ENCODE assay signal across 8 mouse cellular contexts in genomic region chr11:116851576-116852290, GRCm38 (mm10). TPM values are rescaled to one million over a fixed set of nuclear protein-coding genes. Genes with fewer than 3 reads are reported as not detected.
DNase-seq lines count a peak whose midpoint lies in the region; ATAC-seq and TF ChIP-seq lines count a peak whose summit lies in the region.

No protein-coding gene starts in this region.

- H3K4me2 ChIP-seq in lung, postnatal 0 days (replicated peaks; ENCODE audit: low read depth, low read length) = peak overlapping the region; percentile 65
- peak overlapping the region; percentile 70 for H3K4me2 ChIP-seq in hindbrain, embryonic 15.5 days

- no peaks in the 10 kb centered on the region for H3K9me3 ChIP-seq in lung, postnatal 0 days (ENCODE audit: low read length)
- H3K9me3 ChIP-seq in hindbrain, embryonic 15.5 days = no peaks in the 10 kb centered on the region
- H3K9me3 ChIP-seq in midbrain, embryonic 10.5 days (replicated peaks) = no peaks in the 10 kb centered on the region

- peak overlapping the region; percentile 95 for H3K4me3 ChIP-seq in lung, postnatal 0 days (ENCODE audit: low read depth, low read length)
- H3K4me3 ChIP-seq in hindbrain, embryonic 15.5 days = peak overlapping the region; percentile 99
- H3K4me3 ChIP-seq in midbrain, embryonic 10.5 days = peak overlapping the region; percentile 100

- no peak for TF ChIP-seq CTCF in lung, postnatal 0 days (IDR thresholded peaks at IDR 0.05)

- H3K36me3 ChIP-seq in lung, postnatal 0 days (ENCODE audit: insufficient read depth, low read length) = 0 out of 2 replicates have a peak, but pooled peaks cover 5% of the 10 kb centered on the region
- H3K36me3 ChIP-seq in hindbrain, embryonic 15.5 days = peaks cover 28% of the 10 kb centered on the region
- H3K36me3 ChIP-seq in midbrain, embryonic 10.5 days = peaks cover 56% of the 10 kb centered on the region

- intact Hi-C loops in gastrocnemius, postnatal 14 days (cut with DNase I; ENCODE audit: low total_unique reads) = no loop called here

- peak overlapping the region; percentile 98 for H3K27ac ChIP-seq in lung, postnatal 0 days (ENCODE audit: low read length)
- peak overlapping the region; percentile 97 for H3K27ac ChIP-seq in hindbrain, embryonic 15.5 days (replicated peaks)
- H3K27ac ChIP-seq in midbrain, embryonic 10.5 days (replicated peaks) = peak overlapping the region; percentile 99

- WGBS in lung, postnatal 0 days = under 1% methylated on average over 29 of the region's 29 CpGs
- under 1% methylated on average over 29 of the region's 29 CpGs for WGBS in hindbrain, embryonic 15.5 days
- under 1% methylated on average over 27 of the region's 29 CpGs for WGBS in midbrain, embryonic 10.5 days

- H3K9ac ChIP-seq in lung, postnatal 0 days (replicated peaks; ENCODE audit: low read depth) = peak overlapping the region; percentile 88
- H3K9ac ChIP-seq in hindbrain, embryonic 15.5 days = peak overlapping the region; percentile 94

- no peaks in the 10 kb centered on the region; the same call in 1 of the 2 replicates for H3K4me1 ChIP-seq in lung, postnatal 0 days (ENCODE audit: insufficient read depth, low read depth, low read length)
- H3K4me1 ChIP-seq in hindbrain, embryonic 15.5 days (replicated peaks) = peaks cover 49% of the 10 kb centered on the region
- peaks cover 25% of the 10 kb centered on the region for H3K4me1 ChIP-seq in midbrain, embryonic 10.5 days

- H3K27me3 ChIP-seq in lung, postnatal 0 days (replicated peaks; ENCODE audit: insufficient read depth, low read length) = no peaks in the 10 kb centered on the region
- H3K27me3 ChIP-seq in hindbrain, embryonic 15.5 days = no peaks in the 10 kb centered on the region
- no peaks in the 10 kb centered on the region for H3K27me3 ChIP-seq in midbrain, embryonic 10.5 days (ENCODE audit: low read depth, poor library complexity, severe bottlenecking)

- TF ChIP-seq EP300 in lung, postnatal 0 days (IDR thresholded peaks at IDR 0.05) = no peak

- peak; percentile 22 for DNase-seq in lung, postnatal 0 days (ENCODE audit: low spot score)
- no peak for DNase-seq in lung, postnatal 14 days
- DNase-seq in embryo, embryonic 9.5 days (ENCODE audit: extremely low spot score) = peak; percentile 43
- DNase-seq in midbrain, embryonic 10.5 days (ENCODE audit: low spot score) = no peak
- no peak for DNase-seq in c-Kit-positive CD71-positive TER-119-positive erythroid progenitor cells, embryonic 14.5 days (ENCODE audit: low spot score)
- no peak for DNase-seq in adrenal gland, postnatal 14 days
- no peak for DNase-seq in gastrocnemius, postnatal 14 days

- no peak for ATAC-seq in lung, postnatal 0 days
- ATAC-seq in hindbrain, embryonic 15.5 days (ENCODE audit: low FRiP score, low read depth) = no peak

RNA-seq across cellular contexts. Expression of gene Mfsd11, which starts 0.5 kb away (rescaled TPM):
- polyA plus RNA-seq in lung, postnatal 0 days (2015; fragmentation: Nextera tagmentation; extraction: Ambion mirVana) = 37.9 and 44.7 TPM in 2 replicates
- polyA plus RNA-seq in hindbrain, embryonic 15.5 days (2015; fragmentation: Nextera tagmentation; extraction: Ambion mirVana) = 52.6 and 56.3 TPM in 2 replicates
- 27.9 and 31.7 TPM in 2 replicates for polyA plus RNA-seq in midbrain, embryonic 10.5 days (2016; fragmentation: Nextera tagmentation; extraction: Ambion mirVana)
- total RNA-seq in adrenal gland, postnatal 14 days (2021) = 29.1 and 32.6 TPM in 2 replicates
- total RNA-seq in gastrocnemius, postnatal 14 days (2021) = 10 to 100 TPM; 22.3 to 27.2 TPM

RNA-seq across cellular contexts. Expression of gene Srsf2, which starts 1.2 kb away (rescaled TPM):
- polyA plus RNA-seq in lung, postnatal 0 days (2015; fragmentation: Nextera tagmentation; extraction: Ambion mirVana) = 419 and 421 TPM in 2 replicates
- 535 and 549 TPM in 2 replicates for polyA plus RNA-seq in hindbrain, embryonic 15.5 days (2015; fragmentation: Nextera tagmentation; extraction: Ambion mirVana)
- polyA plus RNA-seq in midbrain, embryonic 10.5 days (2016; fragmentation: Nextera tagmentation; extraction: Ambion mirVana) = 852 and 895 TPM in 2 replicates
- total RNA-seq in adrenal gland, postnatal 14 days (2021) = 244 and 250 TPM in 2 replicates
- total RNA-seq in gastrocnemius, postnatal 14 days (2021) = 10 to 100 TPM; 73.0 to 80.9 TPM

RNA-seq across cellular contexts. Expression of gene Jmjd6, which starts 8.5 kb away (rescaled TPM):
- polyA plus RNA-seq in lung, postnatal 0 days (2015; fragmentation: Nextera tagmentation; extraction: Ambion mirVana) = 37.0 and 37.8 TPM in 2 replicates
- polyA plus RNA-seq in hindbrain, embryonic 15.5 days (2015; fragmentation: Nextera tagmentation; extraction: Ambion mirVana) = 70.2 and 72.4 TPM in 2 replicates
- 92.5 and 102 TPM in 2 replicates for polyA plus RNA-seq in midbrain, embryonic 10.5 days (2016; fragmentation: Nextera tagmentation; extraction: Ambion mirVana)
- total RNA-seq in adrenal gland, postnatal 14 days (2021) = 40.2 and 40.7 TPM in 2 replicates
- total RNA-seq in gastrocnemius, postnatal 14 days (2021) = 10 to 100 TPM; 19.5 to 21.4 TPM

RNA-seq across cellular contexts. Expression of gene Mettl23, which starts 8.7 kb away (rescaled TPM):
- polyA plus RNA-seq in lung, postnatal 0 days (2015; fragmentation: Nextera tagmentation; extraction: Ambion mirVana) = 62.3 and 65.2 TPM in 2 replicates
- polyA plus RNA-seq in hindbrain, embryonic 15.5 days (2015; fragmentation: Nextera tagmentation; extraction: Ambion mirVana) = 62.1 and 65.0 TPM in 2 replicates
- 68.5 and 70.3 TPM in 2 replicates for polyA plus RNA-seq in midbrain, embryonic 10.5 days (2016; fragmentation: Nextera tagmentation; extraction: Ambion mirVana)
- total RNA-seq in adrenal gland, postnatal 14 days (2021) = 31.1 and 34.4 TPM in 2 replicates
- 10 to 100 TPM; 24.1 to 24.7 TPM for total RNA-seq in gastrocnemius, postnatal 14 days (2021)

RNA-seq across cellular contexts. Expression of gene Mxra7, which starts 23.9 kb away (rescaled TPM):
- polyA plus RNA-seq in lung, postnatal 0 days (2015; fragmentation: Nextera tagmentation; extraction: Ambion mirVana) = 34.6 and 38.7 TPM in 2 replicates
- 41.5 and 42.8 TPM in 2 replicates for polyA plus RNA-seq in hindbrain, embryonic 15.5 days (2015; fragmentation: Nextera tagmentation; extraction: Ambion mirVana)
- polyA plus RNA-seq in midbrain, embryonic 10.5 days (2016; fragmentation: Nextera tagmentation; extraction: Ambion mirVana) = 28.1 and 29.1 TPM in 2 replicates
- total RNA-seq in adrenal gland, postnatal 14 days (2021) = 28.6 and 32.8 TPM in 2 replicates
- 10 to 100 TPM; 23.1 to 29.6 TPM for total RNA-seq in gastrocnemius, postnatal 14 days (2021)

Comparison
In these comparisons a context has a peak if more than half of its experiments do, and no peak if none do; other contexts are left out.
1. DNase-seq: peak in lung, postnatal 0 days (single experiment) and embryo, embryonic 9.5 days (single experiment); none in lung, postnatal 14 days (single experiment), midbrain, embryonic 10.5 days (single experiment), c-Kit-positive CD71-positive TER-119-positive erythroid progenitor cells, embryonic 14.5 days (single experiment), adrenal gland, postnatal 14 days (single experiment) and gastrocnemius, postnatal 14 days (single experiment).
2. Peak in every context shown above with its lines, with median percentiles within 50 percentile points of each other: H3K27ac ChIP-seq and H3K4me3 ChIP-seq.